Mouse (Mus musculus): ENCODE data around the gene Zfp683.

The Zfp683 gene

GRCm38 (mm10) chr4:134092382-134093288, 39.0 kb downstream of the Zfp683 start:
- peak; percentile 58 for DNase-seq

DNA sequence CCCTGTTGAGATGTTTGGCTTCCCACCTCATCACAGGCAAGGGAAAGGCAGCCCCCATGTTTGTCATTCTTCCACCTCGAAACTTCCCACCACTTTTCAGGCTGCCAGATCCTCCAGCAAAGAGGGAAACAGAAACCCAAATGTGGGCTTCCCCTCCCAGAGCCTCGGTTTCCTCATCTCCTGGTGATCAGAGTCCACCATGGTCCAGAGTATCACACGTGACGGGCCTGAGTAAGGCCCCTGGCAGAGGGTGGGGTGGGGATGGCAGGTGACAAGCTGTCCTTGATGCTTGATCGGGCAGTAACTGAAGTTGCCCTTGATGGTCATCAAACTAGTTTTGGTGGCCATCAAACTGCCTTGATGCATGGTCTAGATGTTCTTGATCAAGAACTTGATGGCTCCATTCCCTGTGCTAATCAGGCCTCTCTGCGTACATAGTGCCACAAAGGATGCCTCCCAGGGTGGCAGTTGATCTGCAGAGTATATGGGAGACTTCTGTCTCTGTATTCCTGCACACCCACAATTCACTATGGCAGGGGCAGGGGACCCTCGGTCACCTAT, 40.4 kb downstream of the Zfp683 start:
- DNase-seq, result no peak

DNA sequence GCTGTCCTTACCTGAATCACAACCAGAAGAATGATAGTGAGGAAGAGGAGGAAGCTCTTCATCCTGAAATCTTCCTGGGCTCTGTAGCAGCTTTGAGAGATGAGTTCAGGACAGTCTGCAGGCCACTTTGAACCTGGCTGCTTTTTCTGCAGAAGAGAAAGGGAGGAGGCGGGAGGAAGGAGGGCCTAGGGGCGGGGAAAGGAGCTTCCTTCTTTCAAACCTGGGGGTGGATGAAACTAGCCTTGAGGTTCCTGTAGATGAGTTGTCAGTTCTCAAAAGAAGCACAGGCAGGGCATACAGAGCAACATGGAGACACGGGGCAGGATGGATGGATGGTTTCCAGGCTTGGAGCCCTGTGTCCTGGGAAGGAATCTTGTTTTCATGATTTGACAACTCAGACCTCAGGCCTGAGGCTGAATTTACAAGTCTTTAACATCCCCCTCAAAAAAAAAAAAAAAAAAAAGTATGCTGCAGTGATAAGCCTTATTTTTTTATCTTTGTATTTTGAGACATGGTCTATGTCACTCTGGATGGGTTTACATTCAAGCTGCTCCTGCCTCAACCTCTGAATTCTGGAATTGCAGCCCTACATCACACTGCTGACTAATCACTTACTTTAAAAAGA, 41.4 kb downstream of the Zfp683 start, which contains the start of gene Cd52:
Gene Cd52 (minus strand): TSS at position 160 of the 625 bp plus-strand sequence.
- peak; percentile 35 for DNase-seq

GRCm38 (mm10) chr4:134096120-134096519, 42.5 kb downstream of the Zfp683 start:
- no peak for DNase-seq

GRCm38 (mm10) chr4:134097015-134097608, 43.5 kb downstream of the Zfp683 start:
- DNase-seq, result no peak

GRCm38 (mm10) chr4:134098628-134099027, 45.0 kb downstream of the Zfp683 start:
- peak; percentile 45 for DNase-seq

DNA sequence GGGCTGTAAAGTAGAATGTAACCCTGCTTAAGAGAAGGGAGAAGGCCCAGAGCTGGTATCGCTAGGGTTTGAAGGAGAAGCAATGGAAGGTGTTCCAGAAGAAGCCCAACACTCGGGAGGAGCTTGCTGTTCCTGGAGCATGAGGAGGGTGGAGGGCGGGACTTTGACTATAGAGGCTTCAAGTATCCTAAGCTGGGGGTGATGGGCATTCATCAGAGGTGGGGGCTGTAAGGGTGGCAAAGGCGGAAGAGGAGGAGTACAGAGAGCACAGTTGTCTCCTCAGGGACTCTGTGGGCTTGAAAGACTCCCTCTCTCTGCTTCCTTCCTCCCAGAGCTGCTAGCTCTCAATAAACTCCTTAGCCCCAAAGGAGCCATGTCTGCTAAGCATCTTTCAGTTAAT, 46.6 kb downstream of the Zfp683 start:
- DNase-seq, result no peak

- peak; percentile 93 for DNase-seq
Measured at GRCm38 (mm10) chr4:134101979-134102741, 48.5 kb downstream of the Zfp683 start, which contains the start of gene Ubxn11. Gene Ubxn11 (plus strand): TSS chr4:134102570.

DNA sequence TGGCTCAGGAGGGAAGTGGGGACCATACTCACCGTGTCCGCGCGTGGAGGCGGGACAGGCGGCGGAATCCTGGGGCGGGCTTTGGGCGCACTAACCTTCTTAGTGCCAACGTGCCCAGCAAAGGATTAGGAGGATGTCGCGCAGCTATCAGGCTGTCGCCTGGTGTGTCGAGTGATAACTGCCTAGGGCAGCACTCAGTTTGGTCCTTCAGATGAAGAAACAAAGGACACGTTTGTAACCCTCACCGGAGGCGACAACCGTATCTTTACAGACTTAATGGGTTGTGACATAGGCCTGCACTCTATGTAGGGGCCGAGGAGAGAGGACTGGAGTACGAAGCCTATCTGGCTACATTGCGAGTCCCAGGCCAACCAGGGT, 49.1 kb downstream of the Zfp683 start:
- no peak for DNase-seq

- DNase-seq, result no peak
Measured at GRCm38 (mm10) chr4:134106105-134106504, 52.5 kb downstream of the Zfp683 start.

- DNase-seq, result no peak
Measured at GRCm38 (mm10) chr4:134107730-134108129, 54.1 kb downstream of the Zfp683 start.

GRCm38 (mm10) chr4:134108196-134108595, 54.6 kb downstream of the Zfp683 start:
- DNase-seq, result no peak

All from kidney, adult 9 months (tissue).